21 mouse cellular contexts compared by ENCODE assay signal in genomic region chr17:73587573-73587972, GRCm38 (mm10).
DNase-seq lines count a peak whose midpoint lies in the region; ATAC-seq and TF ChIP-seq lines count a peak whose summit lies in the region.
"Had no signal": no experiment of that assay in that cellular context is flagged by ENCODE, and none has a peak within 500 bp of the region (broad histone marks: within the 10 kb centered on the region; RNA-seq: fewer than 3 reads in every experiment).

No protein-coding gene starts in this region.

- H3K9ac ChIP-seq in forebrain, embryonic 11.5 days (ENCODE audit: low read length) = no peak overlapping the region
- no peak overlapping the region for H3K9ac ChIP-seq in forebrain, embryonic 13.5 days
- H3K9ac ChIP-seq in limb, embryonic 12.5 days (replicated peaks) = no peak overlapping the region
- H3K9ac ChIP-seq: hindbrain, embryonic 12.5 days; neural tube, embryonic 15.5 days had no signal

- TF ChIP-seq CTCF in brain, embryonic 14.5 days (IDR thresholded peaks at IDR 0.05; ENCODE audit: borderline replicate concordance, extremely low read depth, insufficient read depth, insufficient read length) = no peak

- no peaks in the 10 kb centered on the region for H3K4me1 ChIP-seq in forebrain, embryonic 11.5 days (replicated peaks; ENCODE audit: control insufficient read depth, insufficient read depth, low read length)
- H3K4me1 ChIP-seq in forebrain, embryonic 10.5 days = peaks cover 9% of the 10 kb centered on the region; the same call in 1 of the 2 replicates
- 0 out of 2 replicates have a peak, but pooled peaks cover 6% of the 10 kb centered on the region for H3K4me1 ChIP-seq in forebrain, embryonic 13.5 days
- H3K4me1 ChIP-seq in limb, embryonic 12.5 days (replicated peaks) = peaks cover 10% of the 10 kb centered on the region
- H3K4me1 ChIP-seq: megakaryocyte, embryonic 14.5 days had no signal

- 79% methylated on average over 6 of the region's 6 CpGs for WGBS in forebrain, embryonic 11.5 days
- WGBS in forebrain, embryonic 10.5 days = 85% methylated on average over 6 of the region's 6 CpGs
- WGBS in forebrain, embryonic 13.5 days = 53% methylated on average over 6 of the region's 6 CpGs
- 16% methylated on average over 6 of the region's 6 CpGs for whole genome bisulfite sequencing in limb, embryonic 12.5 days

- no peaks in the 10 kb centered on the region for H3K9me3 ChIP-seq in forebrain, embryonic 11.5 days (ENCODE audit: control insufficient read depth, low read length)
- H3K9me3 ChIP-seq in forebrain, embryonic 10.5 days = no peaks in the 10 kb centered on the region
- no peaks in the 10 kb centered on the region for H3K9me3 ChIP-seq in forebrain, embryonic 13.5 days (replicated peaks)
- no peaks in the 10 kb centered on the region for H3K9me3 ChIP-seq in limb, embryonic 12.5 days
- H3K9me3 ChIP-seq: hindbrain, embryonic 12.5 days; megakaryocyte, embryonic 14.5 days; neural tube, embryonic 15.5 days had no signal

- H3K4me2 ChIP-seq in forebrain, embryonic 11.5 days (ENCODE audit: low read depth, low read length, severe bottlenecking) = no peak overlapping the region
- no peak overlapping the region for H3K4me2 ChIP-seq in forebrain, embryonic 13.5 days
- no peak overlapping the region for H3K4me2 ChIP-seq in limb, embryonic 12.5 days
- H3K4me2 ChIP-seq: heart, embryonic 11.5 days; hindbrain, embryonic 12.5 days; liver, embryonic 11.5 days; neural tube, embryonic 15.5 days had no signal

- 0 out of 2 replicates have a peak, but pooled peaks have one; percentile 18 for ATAC-seq in forebrain, embryonic 11.5 days (replicated peaks; ENCODE audit: low FRiP score)
- ATAC-seq in forebrain, embryonic 13.5 days = peak; percentile 62; the same call in 1 of the 2 replicates
- ATAC-seq in limb, embryonic 12.5 days (ENCODE audit: insufficient number of reproducible peaks, insufficient read depth, low FRiP score, low TSS enrichment, low read depth) = peak; percentile 84; the same call in 1 of the 2 replicates
- ATAC-seq: intestine, embryonic 16.5 days had no signal

- TF ChIP-seq POLR2A in brain, embryonic 14.5 days (IDR thresholded peaks at IDR 0.05; ENCODE audit: borderline replicate concordance, extremely low read depth, insufficient read depth, insufficient read length, poor library complexity, severe bottlenecking) = no peak

- no peak overlapping the region for H3K27ac ChIP-seq in forebrain, embryonic 11.5 days (ENCODE audit: low read depth, low read length)
- H3K27ac ChIP-seq in forebrain, embryonic 10.5 days = no peak overlapping the region
- H3K27ac ChIP-seq in forebrain, embryonic 13.5 days = no peak overlapping the region
- H3K27ac ChIP-seq in limb, embryonic 12.5 days = no peak overlapping the region
- H3K27ac ChIP-seq: hindbrain, embryonic 12.5 days; neural tube, embryonic 15.5 days had no signal

- DNase-seq in forebrain, embryonic 11.5 days (ENCODE audit: low spot score) = no peak
- DNase-seq in forebrain, embryonic 10.5 days (ENCODE audit: extremely low spot score, low spot score) = no peak
- peak; percentile 55 for DNase-seq in brain, embryonic 14.5 days (ENCODE audit: low read depth)
- DNase-seq in spleen, postnatal 10 days (ENCODE audit: low spot score in 2 of 2) = no peak
- no peak for DNase-seq in thymus, postnatal 14 days
- DNase-seq: adrenal gland, postnatal 14 days; cerebellum, adult 11-12 months; heart, postnatal 10 days; lung, adult 2 months; midbrain, embryonic 14.5 days; right cerebral cortex, postnatal 25 days; thymus, postnatal 25 days had no signal

- no peaks in the 10 kb centered on the region for H3K27me3 ChIP-seq in forebrain, embryonic 11.5 days (ENCODE audit: control insufficient read depth, insufficient read depth, low read length)
- no peaks in the 10 kb centered on the region for H3K27me3 ChIP-seq in forebrain, embryonic 10.5 days (ENCODE audit: poor library complexity, severe bottlenecking)
- no peaks in the 10 kb centered on the region for H3K27me3 ChIP-seq in forebrain, embryonic 13.5 days
- peaks cover 74% of the 10 kb centered on the region for H3K27me3 ChIP-seq in limb, embryonic 12.5 days
- H3K27me3 ChIP-seq: hindbrain, embryonic 12.5 days; neural tube, embryonic 15.5 days had no signal

- H3K4me3 ChIP-seq in forebrain, embryonic 11.5 days (ENCODE audit: low read depth, low read length) = no peak overlapping the region
- H3K4me3 ChIP-seq in forebrain, embryonic 10.5 days = no peak overlapping the region
- H3K4me3 ChIP-seq in forebrain, embryonic 13.5 days = no peak overlapping the region
- no peak overlapping the region for H3K4me3 ChIP-seq in limb, embryonic 12.5 days (replicated peaks)
- H3K4me3 ChIP-seq: hindbrain, embryonic 12.5 days; megakaryocyte, embryonic 14.5 days; neural tube, embryonic 15.5 days had no signal

- H3K36me3 ChIP-seq in forebrain, embryonic 11.5 days (ENCODE audit: control insufficient read depth, insufficient read depth, low read length) = no peaks in the 10 kb centered on the region
- H3K36me3 ChIP-seq in forebrain, embryonic 10.5 days (replicated peaks) = no peaks in the 10 kb centered on the region
- no peaks in the 10 kb centered on the region for H3K36me3 ChIP-seq in forebrain, embryonic 13.5 days (ENCODE audit: poor library complexity, severe bottlenecking)
- no peaks in the 10 kb centered on the region for H3K36me3 ChIP-seq in limb, embryonic 12.5 days
- H3K36me3 ChIP-seq: G1E; hindbrain, embryonic 12.5 days; neural tube, embryonic 15.5 days had no signal

Comparison
In these comparisons a context has a peak if more than half of its experiments do, and no peak if none do; other contexts are left out.
1. ATAC-seq: peak in every context shown above with its lines; median percentile 84 in limb, embryonic 12.5 days; 62 in forebrain, embryonic 13.5 days; 18 in forebrain, embryonic 11.5 days.